Mouse (Mus musculus) urinary bladder, postnatal 36 days (tissue): ENCODE results near the gene Kti12.

Experiments used
- DNase-seq, 2 experiments: peaks; one replicate each; pipeline ENCODE4 v3.0.0; 2022; ENCODE audit warnings: low spot score in 2 of 2, mixed read lengths in 1 of 2

Gene Kti12

GRCm38 (mm10) chr4:108869730-108870374 is 22.3 kb downstream of the Kti12 start:
- peak; percentile 72 to 78 for DNase-seq

DNA sequence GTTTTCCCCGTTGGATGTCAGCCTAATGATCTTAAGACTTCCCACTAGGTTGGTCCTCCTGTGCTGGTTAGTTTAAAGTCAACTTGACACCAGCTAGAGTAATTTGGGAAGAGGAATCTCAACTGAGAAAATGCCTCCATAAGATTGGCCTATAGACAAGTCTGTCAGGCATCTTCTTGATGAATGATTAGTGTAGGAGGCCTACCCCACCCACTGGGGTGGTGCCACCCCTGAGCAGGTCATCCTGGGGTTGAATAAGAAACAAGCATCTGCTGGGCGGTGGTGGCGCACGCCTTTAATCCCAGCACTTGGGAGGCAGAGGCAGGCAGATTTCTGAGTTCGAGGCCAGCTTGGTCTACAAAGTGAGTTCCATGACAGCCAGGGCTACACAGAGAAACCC is 26.2 kb downstream of the Kti12 start:
- DNase-seq = no peak

DNA sequence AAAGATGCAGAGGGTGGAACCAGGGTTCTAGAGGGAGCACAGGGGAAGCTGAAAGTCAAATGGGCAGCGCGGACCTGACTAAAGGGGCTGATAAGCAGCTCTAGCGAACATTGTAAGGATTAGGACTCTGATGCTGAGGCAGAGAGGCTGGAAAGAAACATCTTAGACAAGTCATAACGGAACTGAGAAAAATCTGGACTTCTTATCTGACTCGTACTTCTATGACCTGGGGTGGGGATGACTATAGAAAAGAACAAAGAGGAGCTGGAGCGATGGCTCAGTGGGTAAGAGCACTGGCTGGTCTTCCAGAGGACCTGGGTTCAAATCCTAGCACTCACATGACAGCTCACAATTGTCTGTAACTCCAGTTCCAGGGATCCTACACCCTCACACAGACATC is 30.3 kb downstream of the Kti12 start:
- no peak for DNase-seq

GRCm38 (mm10) chr4:108878963-108879822 is 31.6 kb downstream of the Kti12 start, which contains the start of gene Rab3b:
Gene Rab3b, plus strand, starts transcription at chr4:108879063.
- DNase-seq = peak; percentile 47 to 51

- no peak for DNase-seq
Measured at GRCm38 (mm10) chr4:108883815-108884214, 36.2 kb downstream of the Kti12 start.

DNA sequence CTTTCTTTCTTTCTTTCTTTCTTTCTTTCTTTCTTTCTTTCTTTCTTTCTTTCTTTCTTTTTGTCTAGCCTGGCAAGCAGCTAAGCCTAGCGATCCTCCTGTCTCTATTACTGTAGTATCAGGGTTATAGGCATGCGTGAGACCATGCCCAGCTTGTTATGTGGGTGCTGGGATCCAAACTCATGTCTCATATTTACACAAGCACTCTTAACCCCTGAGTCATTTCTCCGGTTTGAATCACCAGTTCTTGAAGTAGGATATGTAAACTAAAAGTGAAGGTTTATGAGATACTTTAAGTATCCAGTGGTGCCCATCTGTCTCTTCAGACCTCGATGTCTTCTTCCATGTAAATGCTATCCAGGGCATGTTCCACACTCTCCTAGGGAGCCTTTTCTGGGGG is 39.9 kb downstream of the Kti12 start:
- no peak for DNase-seq

GRCm38 (mm10) chr4:108890876-108891275 is 43.3 kb downstream of the Kti12 start:
- no peak for DNase-seq
